Mouse (Mus musculus): ENCODE results near the gene Fahd1.

- TF ChIP-seq CTCF (IDR thresholded peaks at IDR 0.05; ENCODE audit: control insufficient read depth, insufficient read depth, insufficient read length) (no peak), USF1 (IDR thresholded peaks at IDR 0.05; ENCODE audit: low read depth) (no peak), MYOD1 (IDR thresholded peaks at IDR 0.05; ENCODE audit: control insufficient read depth, insufficient read length, low read depth) (no peak)
These were observed 46.8 kb upstream of the Fahd1 start for GRCm38 (mm10) chr17:24896993-24897269.
